Mouse (Mus musculus): ENCODE data around the gene Scg5.

DNA sequence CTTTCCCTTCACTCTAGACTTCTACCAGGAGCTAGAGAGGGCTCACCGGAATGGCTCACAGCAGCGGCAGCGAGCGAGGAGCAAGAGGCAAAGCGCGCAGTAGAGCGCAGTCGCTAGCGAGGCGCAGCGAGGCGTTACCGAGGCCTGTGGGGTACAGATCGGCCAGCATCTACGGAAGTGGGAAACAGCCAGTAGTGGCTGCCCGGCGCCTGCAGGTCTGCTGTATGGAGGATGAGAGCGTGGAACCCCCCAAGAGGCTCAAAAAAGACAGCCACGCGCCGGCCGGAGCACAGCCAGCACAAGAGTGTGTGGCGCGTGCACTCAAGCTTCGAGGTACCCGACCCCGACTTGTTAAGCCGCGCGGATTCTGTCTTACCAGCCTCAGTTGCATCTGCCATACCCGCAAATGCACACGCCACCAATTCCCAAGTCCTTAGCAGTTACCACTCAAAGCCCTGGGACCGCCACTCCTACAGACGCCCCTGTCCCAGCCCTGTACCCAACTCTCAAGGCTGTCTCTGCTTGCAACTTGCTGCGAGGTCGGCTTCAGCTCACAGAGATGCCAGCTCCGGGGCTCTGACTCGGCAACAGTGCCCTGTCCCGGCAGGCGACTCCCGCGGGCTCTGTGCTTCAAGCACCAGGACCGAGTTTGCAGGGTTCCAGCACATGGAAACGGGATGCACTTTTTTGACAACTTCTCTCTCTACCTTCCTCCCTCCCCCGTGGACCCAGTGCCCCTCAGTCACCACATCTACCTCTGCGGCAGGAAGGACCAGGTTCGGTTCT is 71.2 kb downstream of the Scg5 start:
- TF ChIP-seq EP300 (IDR thresholded peaks at IDR 0.05): no peak
- TF ChIP-seq CTCF (IDR thresholded peaks at IDR 0.05): no peak

Data from lung, postnatal 0 days (tissue).